Mouse (Mus musculus) testis, adult 2 months (tissue): ENCODE measurements around the gene Trit1. TPM values are rescaled to one million over a fixed set of nuclear protein-coding genes. Genes with fewer than 3 reads are reported as not detected.

Experiments
- H3K27ac ChIP-seq: fragments of 200-500 bp; 2 replicates; pipeline ENCODE4 v1.5.1; 2012; ENCODE audit warnings: low read depth, low read length; ENCODE audit not compliant: control insufficient read depth, insufficient read depth
- H3K27me3 ChIP-seq: fragments of 200-500 bp; 2 replicates; pipeline ENCODE4 v1.6.1; 2012; ENCODE audit warnings: mild to moderate bottlenecking, low read length, moderate library complexity; ENCODE audit not compliant: control insufficient read depth, insufficient read depth
- H3K36me3 ChIP-seq: fragments of 200-500 bp; 2 replicates; pipeline ENCODE4 v1.6.1; 2012; ENCODE audit warnings: mild to moderate bottlenecking, low read length; ENCODE audit not compliant: control insufficient read depth, insufficient read depth
- H3K4me1 ChIP-seq: fragments of 200-500 bp; 2 replicates; pipeline ENCODE4 v1.6.1; 2012; ENCODE audit warnings: low read length; ENCODE audit not compliant: control insufficient read depth, insufficient read depth
- H3K4me3 ChIP-seq: fragments of 200-500 bp; 2 replicates; pipeline ENCODE4 v1.5.1; 2012; ENCODE audit warnings: low read depth, mild to moderate bottlenecking, low read length, moderate library complexity, mixed read lengths; ENCODE audit not compliant: control insufficient read depth
- CTCF ChIP-seq: fragments of 200-500 bp; IDR thresholded peaks from 2 replicates; pipeline ENCODE4 v1.5.1; 2012; ENCODE audit warnings: low read depth, mild to moderate bottlenecking, inconsistent platforms, low read length, moderate library complexity; ENCODE audit not compliant: control insufficient read depth, insufficient read depth, insufficient replicate concordance
- POLR2A ChIP-seq: fragments of 200-500 bp; IDR thresholded peaks from 2 replicates; pipeline ENCODE4 v1.6.1; 2012; ENCODE audit warnings: low read depth, mild to moderate bottlenecking, inconsistent platforms, low read length, moderate library complexity; ENCODE audit not compliant: control insufficient read depth
- polyA plus RNA-seq: library from polyadenylated mRNA; depleted of rRNA; stranded (reverse); fragments of >200 nt; gene quantifications from 2 replicates; pipeline ENCODE4 v1.2.3, GENCODE M21; 2012

Trit1 gene
- polyA plus RNA-seq, 1 experiment, result 2.2 TPM

- Histone ChIP-seq H3K27ac (no peak overlapping the region), H3K4me1 (no peaks in the 10 kb centered on the region), H3K27me3 (no peaks in the 10 kb centered on the region), H3K4me3 (no peak overlapping the region), H3K36me3 (no peaks in the 10 kb centered on the region)
- TF ChIP-seq CTCF, result no peak
- TF ChIP-seq POLR2A, result no peak
These were observed 19.2 kb downstream of the Trit1 start for GRCm38 (mm10) chr4:123035636-123036035.

- Histone ChIP-seq H3K4me1 (no peaks in the 10 kb centered on the region), H3K27me3 (no peaks in the 10 kb centered on the region), H3K27ac (no peak overlapping the region), H3K4me3 (no peak overlapping the region), H3K36me3 (no peaks in the 10 kb centered on the region)
- TF ChIP-seq POLR2A (no peak), CTCF (no peak)
These were observed 20.3 kb downstream of the Trit1 start for GRCm38 (mm10) chr4:123036710-123037109.

GRCm38 (mm10) chr4:123041131-123041530, 24.7 kb downstream of the Trit1 start:
- no peaks in the 10 kb centered on the region for H3K4me1 ChIP-seq
- TF ChIP-seq CTCF (no peak), POLR2A (no peak)
- H3K36me3 ChIP-seq, result no peaks in the 10 kb centered on the region
- H3K27me3 ChIP-seq, result no peaks in the 10 kb centered on the region
- no peak overlapping the region for H3K27ac ChIP-seq
- no peak overlapping the region for H3K4me3 ChIP-seq

GRCm38 (mm10) chr4:123043858-123044257, 27.5 kb downstream of the Trit1 start:
- Histone ChIP-seq H3K36me3 (no peaks in the 10 kb centered on the region), H3K27ac (no peak overlapping the region), H3K4me1 (no peaks in the 10 kb centered on the region), H3K27me3 (no peaks in the 10 kb centered on the region), H3K4me3 (no peak overlapping the region)
- TF ChIP-seq POLR2A, result no peak
- TF ChIP-seq CTCF, result no peak

- no peaks in the 10 kb centered on the region for H3K27me3 ChIP-seq
- TF ChIP-seq CTCF (no peak), POLR2A (no peak)
- no peaks in the 10 kb centered on the region for H3K4me1 ChIP-seq
- no peaks in the 10 kb centered on the region for H3K36me3 ChIP-seq
- no peak overlapping the region for H3K27ac ChIP-seq
- H3K4me3 ChIP-seq, result no peak overlapping the region
These were observed 28.4 kb downstream of the Trit1 start for GRCm38 (mm10) chr4:123044842-123045241.

GRCm38 (mm10) chr4:123046300-123046699, 29.9 kb downstream of the Trit1 start:
- Histone ChIP-seq H3K27me3 (no peaks in the 10 kb centered on the region), H3K4me1 (peaks cover 4% of the 10 kb centered on the region), H3K27ac (no peak overlapping the region), H3K4me3 (no peak overlapping the region), H3K36me3 (no peaks in the 10 kb centered on the region)
- TF ChIP-seq POLR2A (no peak), CTCF (no peak)

- no peak overlapping the region for H3K27ac ChIP-seq
- peaks cover 4% of the 10 kb centered on the region for H3K4me1 ChIP-seq
- H3K36me3 ChIP-seq, result no peaks in the 10 kb centered on the region; the same call in none of the 2 replicates
- H3K27me3 ChIP-seq, result no peaks in the 10 kb centered on the region
- TF ChIP-seq CTCF, result no peak
- TF ChIP-seq POLR2A, result no peak
- H3K4me3 ChIP-seq, result no peak overlapping the region
These were observed 34.3 kb downstream of the Trit1 start for GRCm38 (mm10) chr4:123050681-123051211.

- H3K36me3 ChIP-seq, result no peaks in the 10 kb centered on the region; the same call in none of the 2 replicates
- no peaks in the 10 kb centered on the region for H3K27me3 ChIP-seq
- no peak overlapping the region for H3K27ac ChIP-seq
- peaks cover 4% of the 10 kb centered on the region for H3K4me1 ChIP-seq
- no peak overlapping the region for H3K4me3 ChIP-seq
- no peak for TF ChIP-seq CTCF
- no peak for TF ChIP-seq POLR2A
These were observed 36.8 kb downstream of the Trit1 start for GRCm38 (mm10) chr4:123053179-123053578.
